Mouse (Mus musculus): ENCODE measurements at regions not wholly inside any gene's neighbourhood (a gene's known extent, or its start where the extent isn't known, plus 50 kb on each side); places are given as distances from the start of the nearest gene placed in this dataset.

DNA sequence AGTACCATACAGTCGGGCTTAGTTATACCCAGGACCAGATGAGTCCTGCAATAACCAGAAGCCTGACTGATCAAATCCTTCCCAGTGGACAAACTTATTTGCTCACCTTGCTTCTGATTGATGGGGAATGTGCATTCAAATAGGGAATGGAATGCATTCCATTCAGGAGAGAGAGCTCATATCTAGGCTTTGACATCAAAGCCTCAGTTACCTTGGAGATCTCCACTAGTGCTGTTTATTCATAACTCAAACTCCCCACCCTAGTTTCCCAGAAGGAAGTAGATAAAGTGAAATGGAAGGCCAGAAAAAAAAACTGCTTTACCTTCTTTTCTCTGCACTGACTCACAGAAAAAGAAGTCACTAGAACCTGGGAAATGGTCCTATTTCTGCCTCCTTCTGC is 608.9 kb upstream of the Ndn start:
- TF ChIP-seq CTCF (IDR thresholded peaks at IDR 0.05; ENCODE audit: low read depth) (no peak), EP300 (optimal IDR thresholded peaks at IDR 0.05) (no peak)
